Mouse (Mus musculus): ENCODE measurements around the gene Cacnb4.
A peak's percentile ranks its signal among the peaks of the same experiment; 100 is the strongest.

Cacnb4 gene

DNA sequence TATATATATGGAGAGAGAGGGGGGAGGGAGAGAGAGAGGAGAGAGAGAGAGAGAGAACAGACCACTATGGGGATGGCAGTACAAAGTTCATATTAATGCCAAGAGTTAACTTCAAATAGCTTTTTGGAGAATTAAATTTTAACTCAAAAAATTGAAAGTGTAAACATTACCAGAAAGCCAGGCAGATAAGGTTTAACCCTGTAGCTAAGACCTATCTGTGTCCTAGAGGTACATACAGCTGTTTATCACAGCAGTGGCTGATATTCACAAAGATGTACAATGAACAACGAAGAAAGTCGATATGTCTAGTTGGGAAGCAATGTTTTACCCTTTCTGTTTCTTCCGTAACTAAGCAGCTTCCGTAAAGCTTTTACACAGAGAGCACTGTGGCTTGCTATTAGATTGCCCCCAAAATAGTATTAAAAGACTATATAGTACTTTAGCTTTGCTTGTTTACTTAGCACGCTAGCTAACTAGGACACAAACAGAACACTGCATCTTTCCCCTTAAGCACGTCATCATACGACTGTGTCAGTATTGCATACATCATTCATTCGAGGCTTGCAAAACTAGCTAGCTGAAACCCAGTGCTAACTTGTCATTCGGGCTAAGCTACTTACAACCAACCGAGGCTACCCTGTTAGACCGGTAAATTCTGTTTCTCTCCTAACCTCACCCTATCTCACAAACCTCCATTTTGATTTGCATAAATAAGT, 72.5 kb downstream of the Cacnb4 start:
- DNase-seq (ENCODE audit: low spot score), result no peak

DNA sequence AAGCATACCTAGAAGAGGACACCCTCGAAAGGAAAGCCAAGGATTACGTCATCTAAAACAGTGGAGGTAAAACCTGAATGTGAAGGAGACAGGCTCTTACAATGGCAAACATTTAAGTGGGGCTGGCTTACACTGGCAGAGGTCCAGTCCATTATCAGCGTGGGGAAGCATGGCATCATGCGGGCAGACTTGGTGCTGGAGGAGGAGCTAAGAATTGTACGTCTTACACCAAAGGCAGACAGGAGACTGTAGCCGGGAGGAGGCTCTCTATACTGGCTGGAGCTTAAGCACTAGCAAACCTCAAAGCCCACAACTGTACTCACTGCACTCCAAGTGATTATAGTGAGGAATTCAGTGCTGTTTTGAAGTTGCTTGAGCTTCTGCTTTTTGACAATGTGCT, 73.2 kb downstream of the Cacnb4 start:
- no peak for DNase-seq (ENCODE audit: low spot score)

DNA sequence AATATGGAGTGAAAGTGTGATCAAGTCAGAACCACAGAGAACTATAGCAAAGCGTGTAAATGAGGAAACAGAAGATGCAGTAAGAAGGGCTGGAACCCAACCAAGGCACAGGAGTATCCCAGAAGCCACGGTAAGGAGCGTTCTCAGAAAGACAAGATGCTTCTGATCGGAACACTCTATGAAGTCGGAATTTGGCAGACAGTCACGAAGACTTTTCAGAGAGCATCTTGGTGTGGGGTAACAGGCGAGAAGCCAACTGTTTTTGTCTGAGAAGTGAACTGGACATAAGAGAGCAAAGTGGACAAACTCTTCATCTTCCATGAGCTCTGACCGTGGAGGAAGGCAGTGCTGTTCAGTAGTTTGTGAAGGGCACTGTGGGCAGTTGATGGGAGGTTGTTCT, 73.7 kb downstream of the Cacnb4 start:
- DNase-seq (ENCODE audit: low spot score), result no peak

DNA sequence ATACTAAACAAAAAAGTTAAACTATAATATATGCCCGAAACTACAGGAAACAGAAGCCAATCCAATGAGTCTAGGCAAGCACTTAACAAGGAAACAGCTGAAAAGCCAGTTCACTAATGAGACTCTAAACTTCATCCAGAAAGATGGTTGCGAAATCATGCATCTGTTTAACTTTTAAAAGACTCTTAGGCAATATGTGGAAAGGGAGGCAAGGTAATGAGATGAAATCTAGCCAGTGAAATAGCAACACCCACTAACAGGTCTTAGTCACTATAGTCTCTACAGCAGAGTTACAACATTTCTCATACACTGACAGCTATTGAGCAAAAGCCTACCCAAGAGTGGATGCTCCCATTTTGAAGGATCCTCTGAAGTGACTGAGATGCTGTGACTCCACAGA, 74.4 kb downstream of the Cacnb4 start:
- no peak for DNase-seq (ENCODE audit: low spot score)

DNA sequence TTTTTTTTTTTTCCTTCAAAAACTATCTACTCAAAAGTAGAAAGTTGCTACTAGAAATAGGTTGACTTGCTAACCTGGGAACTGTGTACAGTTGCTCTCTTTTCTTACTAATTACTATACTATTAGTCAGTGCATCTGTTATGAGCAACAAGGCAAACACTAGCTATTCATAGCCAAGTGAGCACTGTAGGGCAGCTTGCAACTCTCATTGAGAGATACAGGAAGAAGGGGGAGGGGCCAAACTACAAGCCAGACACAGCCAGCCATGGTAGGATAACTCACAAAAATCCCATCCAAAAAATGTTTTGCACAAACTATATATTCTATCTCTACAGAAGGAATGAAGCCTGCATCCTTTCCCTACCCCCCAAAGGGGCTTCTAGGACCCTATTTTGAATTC, 79.1 kb downstream of the Cacnb4 start:
- DNase-seq (ENCODE audit: low spot score), result no peak

GRCm38 (mm10) chr2:52593814-52594213, 82.8 kb downstream of the Cacnb4 start:
- no peak for DNase-seq (ENCODE audit: low spot score)

DNA sequence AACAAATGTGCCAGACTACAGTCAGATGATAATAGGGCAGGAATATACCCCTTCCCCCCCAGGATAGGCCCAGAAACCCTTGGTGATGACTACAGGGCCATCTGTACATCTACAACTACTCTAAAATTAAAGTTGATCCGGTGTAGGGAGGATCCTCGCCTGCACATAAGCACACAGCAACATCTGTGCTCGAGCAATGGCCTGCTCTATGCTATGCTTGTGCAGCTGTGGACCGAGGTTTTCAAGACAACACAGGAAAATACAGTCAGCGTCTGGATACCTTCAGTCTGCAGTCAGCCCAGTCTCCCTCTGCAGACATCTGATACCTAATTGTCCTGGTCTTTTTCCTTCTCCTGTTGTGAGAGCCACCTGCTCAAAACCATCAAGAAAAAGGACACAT, 83.4 kb downstream of the Cacnb4 start:
- DNase-seq (ENCODE audit: low spot score), result no peak

DNA sequence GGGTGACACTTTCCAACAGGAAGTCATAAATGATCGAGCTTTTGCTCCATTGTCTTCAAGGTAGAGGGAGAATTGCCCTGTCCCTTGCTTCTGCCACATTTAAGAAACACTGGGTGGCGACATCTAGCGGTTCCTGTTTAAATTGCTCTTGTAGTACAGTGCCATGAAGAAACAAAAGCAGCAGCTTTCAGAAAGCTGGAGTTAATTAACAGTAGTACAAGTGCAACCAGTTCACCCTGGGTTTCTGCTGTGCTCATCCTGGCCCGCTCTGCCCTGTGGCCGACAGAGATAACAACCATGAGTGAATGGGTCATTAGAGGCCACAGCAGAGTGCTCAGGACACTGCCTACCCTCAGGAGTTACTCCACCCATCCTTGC, 85.7 kb downstream of the Cacnb4 start:
- DNase-seq (ENCODE audit: low spot score), result peak; percentile 64

DNA sequence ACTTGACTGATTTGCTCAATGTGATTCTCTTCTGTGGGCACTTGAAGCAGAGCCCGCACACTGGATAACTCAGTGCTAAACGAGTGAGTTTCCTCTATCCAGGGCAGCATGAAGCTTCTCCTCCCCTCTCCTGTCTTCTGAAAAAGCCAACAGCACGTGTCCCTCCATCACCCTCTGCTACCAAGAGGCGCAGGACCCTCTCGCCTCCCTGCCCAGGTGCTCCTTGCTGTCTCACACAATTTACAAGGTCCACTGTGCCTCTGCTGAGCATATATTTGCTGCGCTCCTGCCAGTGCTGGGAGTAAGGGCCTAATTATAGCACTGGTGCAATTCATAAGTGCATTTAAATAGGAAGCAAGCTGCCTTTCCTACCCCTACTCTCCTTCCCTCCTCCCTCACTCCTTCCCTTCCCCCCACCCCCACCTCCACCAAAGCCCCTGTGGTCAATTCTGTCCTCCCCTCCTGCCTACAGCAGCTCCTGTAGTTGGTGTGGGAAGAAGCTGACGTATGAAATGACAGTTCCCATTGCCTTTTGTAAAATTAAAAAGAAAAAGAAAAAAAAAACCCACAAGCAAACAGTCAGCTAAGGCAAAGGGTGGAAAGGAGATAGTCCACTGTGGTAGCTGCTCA, 86.2 kb downstream of the Cacnb4 start:
- DNase-seq (ENCODE audit: low spot score), result no peak

GRCm38 (mm10) chr2:52589514-52589913, 87.1 kb downstream of the Cacnb4 start:
- DNase-seq (ENCODE audit: low spot score), result no peak

DNA sequence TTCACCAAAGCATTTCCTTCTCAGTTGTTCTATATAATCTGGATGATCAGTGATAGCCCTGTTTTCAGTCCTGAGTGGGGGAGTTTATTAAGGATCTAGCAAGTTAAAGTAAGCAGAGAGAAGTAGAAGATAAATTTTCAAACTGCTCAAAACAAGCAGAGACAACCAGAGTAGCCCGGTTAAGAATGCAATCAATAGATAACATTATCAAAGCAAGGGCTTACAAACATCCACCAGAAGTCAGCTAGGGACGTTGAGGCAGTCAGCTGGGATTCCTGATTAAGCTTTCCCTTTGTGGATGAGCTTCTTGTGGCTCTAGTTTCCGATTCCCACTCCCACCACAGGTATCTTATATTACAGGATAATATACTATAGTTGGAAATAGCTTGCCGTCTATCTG, 91.2 kb downstream of the Cacnb4 start:
- DNase-seq (ENCODE audit: low spot score), result no peak

DNA sequence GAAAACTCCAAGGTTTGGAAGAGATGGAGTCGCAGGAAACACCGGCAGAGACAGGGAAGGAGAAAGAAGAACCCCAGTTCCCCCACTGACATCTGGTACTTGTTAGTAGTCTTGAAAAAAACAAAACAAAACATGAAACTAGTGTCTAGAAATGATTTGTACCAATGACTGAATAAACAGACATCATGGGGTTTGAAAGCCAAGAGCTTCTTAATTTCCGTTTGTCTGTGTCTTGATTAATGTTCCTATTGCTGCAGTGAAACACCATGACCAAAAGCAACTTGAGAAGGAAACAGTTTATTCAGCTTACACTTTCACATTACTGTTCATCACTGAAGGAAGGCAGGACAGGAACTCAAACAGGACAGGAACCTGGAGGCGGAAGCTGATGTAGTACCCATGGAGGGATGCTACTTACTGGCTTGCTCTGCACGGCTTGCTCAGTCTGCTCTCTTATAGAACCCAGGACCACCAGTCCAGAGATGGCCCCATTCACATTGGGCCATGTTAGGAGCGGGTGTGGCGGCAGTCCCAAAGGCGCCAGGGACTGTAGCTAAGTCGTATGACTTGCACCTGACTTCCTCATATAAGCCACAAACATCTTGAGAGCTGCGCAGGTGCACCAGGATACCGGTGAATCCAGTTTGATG, 95.4 kb downstream of the Cacnb4 start:
- no peak for DNase-seq (ENCODE audit: low spot score)

GRCm38 (mm10) chr2:52580697-52581096, 95.9 kb downstream of the Cacnb4 start:
- DNase-seq (ENCODE audit: low spot score), result no peak

DNA sequence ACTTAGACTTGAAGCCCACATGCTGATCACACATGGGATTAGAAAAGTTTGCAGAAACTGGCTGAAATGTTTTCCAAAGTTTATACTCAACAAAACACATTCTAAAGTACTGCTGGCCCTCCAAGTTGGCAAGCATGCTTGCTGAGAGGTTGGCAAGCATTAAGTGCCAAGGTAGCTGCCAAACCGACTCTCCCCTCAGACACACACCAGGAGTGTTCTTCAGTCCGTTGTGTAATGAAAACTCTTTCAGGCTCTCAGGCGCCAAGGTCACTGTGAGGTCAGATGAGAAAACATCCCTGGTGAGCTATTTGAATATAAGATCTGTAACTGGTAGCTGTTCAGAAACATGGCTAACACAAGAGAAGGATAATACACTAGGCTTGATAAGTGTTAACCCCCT, 97.8 kb downstream of the Cacnb4 start:
- DNase-seq (ENCODE audit: low spot score), result no peak

DNA sequence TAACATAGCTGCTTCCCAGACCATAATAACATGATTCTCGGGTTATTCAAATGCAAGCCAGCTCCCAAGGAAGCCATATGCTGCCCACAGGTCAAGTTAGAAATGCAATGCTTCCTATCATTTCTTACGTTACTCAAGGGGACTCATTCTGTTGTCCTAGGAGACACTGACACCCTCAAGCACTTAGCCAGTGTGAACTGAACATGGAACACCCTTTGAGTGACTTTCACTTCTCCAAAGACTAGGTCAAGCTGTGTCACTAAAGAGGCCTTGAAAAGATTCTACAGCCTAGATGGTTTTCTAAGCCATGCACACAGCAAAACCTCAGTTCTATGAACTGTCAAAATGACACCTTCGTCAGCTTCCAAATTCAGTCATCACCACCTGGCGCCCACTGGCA, 98.9 kb downstream of the Cacnb4 start:
- DNase-seq (ENCODE audit: low spot score), result no peak

DNA sequence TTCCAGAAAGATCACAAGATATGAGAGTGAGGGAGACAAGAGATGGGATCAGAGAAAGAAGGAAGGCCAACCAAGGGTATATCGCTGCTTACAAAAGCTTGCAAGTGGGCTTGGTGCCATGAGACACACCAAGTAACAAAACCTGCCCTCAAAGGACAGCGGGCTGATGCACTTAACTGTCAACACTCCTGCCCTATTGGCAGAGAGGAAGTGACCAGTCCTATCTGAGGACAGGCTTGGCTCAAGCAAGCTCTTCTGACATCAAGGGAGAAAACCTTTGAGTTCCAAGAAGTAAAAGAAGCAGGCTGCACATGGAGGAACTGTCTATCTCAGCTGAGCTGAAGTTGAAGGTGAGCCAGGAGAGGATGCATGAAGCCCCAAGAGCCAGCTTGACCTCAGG, 100.1 kb downstream of the Cacnb4 start:
- no peak for DNase-seq (ENCODE audit: low spot score)

DNA sequence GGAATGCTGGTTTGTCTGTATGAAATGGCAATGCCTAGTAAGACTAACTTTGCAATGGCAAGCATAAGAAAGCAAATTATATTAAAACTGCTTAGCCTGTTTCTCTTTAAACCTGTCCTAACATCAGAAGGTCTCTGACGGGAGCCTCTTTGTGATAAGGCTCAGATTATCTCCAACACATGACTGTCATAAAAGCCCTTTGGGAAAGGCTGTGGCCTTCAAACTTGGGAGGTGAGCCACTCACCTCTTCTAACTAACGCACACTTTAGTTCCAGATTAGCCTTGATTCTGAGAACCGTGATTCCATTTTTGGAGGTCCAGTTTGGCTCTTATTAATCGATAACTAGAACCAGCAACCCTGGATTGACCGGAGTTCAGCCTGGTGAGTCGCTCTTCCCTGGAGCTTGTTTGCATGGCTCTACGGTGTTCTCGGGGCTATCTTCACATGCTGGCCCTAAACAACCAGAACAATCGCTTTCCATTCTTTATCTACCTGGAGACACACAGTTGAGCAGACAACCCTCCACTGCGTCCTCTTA, 100.9 kb downstream of the Cacnb4 start:
- no peak for DNase-seq (ENCODE audit: low spot score)

GRCm38 (mm10) chr2:52574929-52575328, 101.7 kb downstream of the Cacnb4 start:
- no peak for DNase-seq (ENCODE audit: low spot score)

GRCm38 (mm10) chr2:52572221-52572620, 104.4 kb downstream of the Cacnb4 start:
- no peak for DNase-seq (ENCODE audit: low spot score)

GRCm38 (mm10) chr2:52571339-52571968, 105.2 kb downstream of the Cacnb4 start:
- peak; percentile 21 for DNase-seq (ENCODE audit: low spot score)

DNA sequence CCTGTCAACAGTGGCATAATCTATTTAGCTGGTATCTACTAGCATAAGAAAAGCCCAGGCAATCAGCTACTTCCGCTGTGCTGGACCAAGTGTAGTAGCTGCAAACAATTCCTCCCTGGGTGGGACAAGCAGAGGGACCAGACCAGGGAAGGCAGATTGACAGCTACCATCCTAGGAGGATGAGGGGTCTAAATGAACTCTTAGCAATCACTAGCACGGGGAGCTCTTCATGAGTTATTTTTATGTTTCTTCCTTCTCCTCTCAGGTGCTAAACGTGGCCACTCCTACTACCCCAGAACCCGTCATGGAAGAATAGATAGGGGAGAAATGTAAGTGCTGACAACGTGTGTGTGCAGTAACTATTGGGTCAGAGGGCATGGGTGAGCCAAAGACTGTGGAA, 105.8 kb downstream of the Cacnb4 start:
- DNase-seq (ENCODE audit: low spot score), result no peak

DNA sequence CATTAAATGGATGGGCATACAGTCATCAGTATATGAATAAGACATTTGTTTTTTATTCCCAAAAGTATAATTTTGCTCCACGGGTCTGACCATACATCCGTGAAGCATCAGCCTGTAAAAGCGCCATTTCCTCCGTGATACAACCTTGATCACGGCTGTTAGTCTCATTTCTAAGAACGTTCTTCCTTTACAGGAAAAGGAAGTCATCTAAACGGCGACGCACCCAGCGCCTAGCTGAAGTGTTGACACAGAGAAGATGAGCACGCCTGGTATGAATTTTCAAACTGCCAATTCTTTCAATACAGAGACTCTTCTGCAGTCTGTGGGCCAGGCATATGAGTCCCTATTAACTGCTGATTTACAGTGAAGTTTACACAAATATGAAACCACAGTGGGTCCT, 106.5 kb downstream of the Cacnb4 start:
- no peak for DNase-seq (ENCODE audit: low spot score)

DNA sequence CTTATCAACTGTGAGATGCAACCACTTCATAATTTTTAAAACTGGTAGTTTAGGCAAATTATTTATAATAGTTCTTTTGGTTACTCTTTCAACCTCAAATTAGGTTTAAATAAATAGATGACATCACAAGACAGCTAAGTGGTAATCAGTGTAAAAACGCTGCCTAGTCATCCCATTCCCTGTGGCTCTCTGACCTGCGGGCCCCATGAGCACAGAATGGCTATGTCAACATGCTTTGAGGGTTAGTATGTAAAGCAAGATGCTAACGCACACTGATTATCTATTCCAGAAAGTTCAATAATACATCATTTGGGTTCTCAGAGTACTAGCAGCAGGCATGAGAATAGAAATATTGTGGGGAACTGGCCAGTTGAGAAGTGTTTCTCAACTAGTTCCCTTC, 108.5 kb downstream of the Cacnb4 start:
- no peak for DNase-seq (ENCODE audit: low spot score)
